Mouse (Mus musculus) myocyte (in vitro differentiated cells): ENCODE results near the gene Slc25a10. TPM values are rescaled to one million over a fixed set of nuclear protein-coding genes. Genes with fewer than 3 reads are reported as not detected.

Experiments used
- H3K27me3 ChIP-seq: one replicate; pipeline ENCODE4 v1.6.1; 2011; ENCODE audit not compliant: control insufficient read depth, insufficient read depth, insufficient read length
- H3K36me3 ChIP-seq: one replicate; pipeline ENCODE4 v1.6.1; 2011; ENCODE audit not compliant: control insufficient read depth, insufficient read depth
- H3K4me2 ChIP-seq: one replicate; pipeline ENCODE4 v1.6.1; 2011; ENCODE audit warnings: low read depth, control low read depth
- H3K4me3 ChIP-seq: one replicate; pipeline ENCODE4 v1.5.1; 2011; ENCODE audit warnings: mild to moderate bottlenecking, control low read depth, moderate library complexity
- H3K79me2 ChIP-seq: one replicate; pipeline ENCODE4 v1.6.1; 2011; ENCODE audit not compliant: control insufficient read depth, insufficient read depth
- H3ac ChIP-seq: one replicate; pipeline ENCODE4 v1.6.1; 2011; ENCODE audit not compliant: control insufficient read depth, insufficient read length
- CEBPB ChIP-seq: IDR thresholded peaks from 2 replicates; pipeline ENCODE4 v1.6.1; 2011; ENCODE audit warnings: mild to moderate bottlenecking, moderate library complexity; ENCODE audit not compliant: poor library complexity, insufficient read depth, severe bottlenecking
- E2F4 ChIP-seq: IDR thresholded peaks from one replicate; pipeline ENCODE4 v1.6.1; 2011; ENCODE audit warnings: mild to moderate bottlenecking, control low read depth, moderate library complexity; ENCODE audit not compliant: insufficient read depth
- MAX ChIP-seq: IDR thresholded peaks from one replicate; pipeline ENCODE4 v1.6.1; 2011; ENCODE audit warnings: low read depth, mild to moderate bottlenecking, control low read depth
- MYOD1 ChIP-seq, 3 experiments: IDR thresholded peaks; one replicate each; pipeline ENCODE4 v1.6.1; 2011; ENCODE audit warnings: control low read depth in 2 of 3, low read depth in 2 of 3, mild to moderate bottlenecking in 2 of 3, moderate library complexity in 1 of 3; ENCODE audit not compliant: insufficient read length in 2 of 3, control insufficient read depth in 1 of 3
- MYOG ChIP-seq, 3 experiments: IDR thresholded peaks; one replicate each; pipeline ENCODE4 v1.6.1; 2011; ENCODE audit warnings: control low read depth in 2 of 3, low read depth in 2 of 3, mild to moderate bottlenecking in 2 of 3; ENCODE audit not compliant: insufficient read length in 2 of 3, control insufficient read depth in 1 of 3, insufficient read depth in 1 of 3
- POLR2A ChIP-seq: IDR thresholded peaks from one replicate; pipeline ENCODE4 v1.6.1; 2011; ENCODE audit warnings: low read depth, mild to moderate bottlenecking, control low read depth, moderate library complexity; ENCODE audit not compliant: insufficient read length
- POLR2AphosphoS2 ChIP-seq: IDR thresholded peaks from one replicate; pipeline ENCODE4 v1.6.1; 2011; ENCODE audit warnings: low read depth, control low read depth; ENCODE audit not compliant: insufficient read length
- REST ChIP-seq: IDR thresholded peaks from one replicate; pipeline ENCODE4 v1.6.1; 2011; ENCODE audit warnings: mild to moderate bottlenecking, control low read depth, moderate library complexity; ENCODE audit not compliant: insufficient read depth, insufficient read length
- SRF ChIP-seq: IDR thresholded peaks from one replicate; pipeline ENCODE4 v1.6.1; 2011; ENCODE audit warnings: low read depth; ENCODE audit not compliant: control insufficient read depth, insufficient read length
- TCF12 ChIP-seq: IDR thresholded peaks from one replicate; pipeline ENCODE4 v1.6.1; 2011; ENCODE audit warnings: mild to moderate bottlenecking, control low read depth; ENCODE audit not compliant: poor library complexity, insufficient read depth, severe bottlenecking
- TCF3 ChIP-seq: IDR thresholded peaks from one replicate; pipeline ENCODE4 v1.6.1; 2011; ENCODE audit warnings: low read depth, control low read depth; ENCODE audit not compliant: insufficient read length
- USF1 ChIP-seq: IDR thresholded peaks from one replicate; pipeline ENCODE4 v1.6.1; 2011; ENCODE audit warnings: low read depth, mild to moderate bottlenecking, control low read depth, moderate library complexity
- polyA plus RNA-seq: library from polyadenylated mRNA; unstranded; fragments of >200 nt; fragmentation: generic; extraction: Trizol; gene quantifications from one replicate; pipeline ENCODE4 v1.2.1, GENCODE M21; 2012; ENCODE audit warnings: missing spikeins

Slc25a10 gene
- polyA plus RNA-seq, 1 experiment = 43.8 TPM

DNA sequence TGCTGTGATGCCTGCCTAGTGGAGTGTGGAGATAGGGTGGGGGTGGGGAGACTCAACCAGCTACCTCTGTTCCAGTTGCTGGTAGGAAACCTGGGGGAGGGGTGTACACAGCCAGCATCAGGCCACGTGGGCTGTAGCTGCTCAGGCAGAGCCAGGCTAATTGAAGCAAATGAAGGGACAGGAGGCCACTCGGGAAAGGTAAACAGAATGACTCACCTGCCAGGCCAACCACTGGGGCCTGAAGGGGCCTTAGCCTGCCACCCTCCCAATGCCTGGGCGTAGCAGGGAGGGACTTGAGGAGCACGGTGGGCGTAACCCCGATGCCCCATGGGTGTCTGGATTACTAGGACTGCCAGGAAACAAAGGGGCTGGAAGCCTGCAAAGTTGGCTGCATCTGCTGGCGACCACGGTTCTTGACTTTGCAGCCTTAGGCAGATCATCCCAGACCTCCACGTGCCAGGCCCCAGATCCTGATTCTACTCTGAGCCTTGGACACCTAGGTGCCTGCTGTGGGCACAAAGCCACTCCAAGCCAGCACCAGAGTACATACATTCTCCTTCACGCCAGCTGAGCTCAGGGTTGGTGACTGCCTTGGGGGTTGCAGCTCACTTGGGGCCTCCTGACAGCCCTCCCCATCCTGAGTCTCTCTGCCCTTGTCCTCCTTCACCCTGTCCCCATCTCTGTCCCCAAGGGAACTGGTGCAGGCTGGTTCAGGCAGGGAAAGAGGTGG, 47.8 kb downstream of the Slc25a10 start:
- TF ChIP-seq MYOD1 (IDR thresholded peaks at IDR 0.05; ENCODE audit: control insufficient read depth in 1 of 3, insufficient read length in 2 of 3, low read depth in 2 of 3) (no peak), MAX (no peak), TCF3 (no peak), POLR2AphosphoS2 (peak; percentile 77), TCF12 (no peak), POLR2A (no peak)
- Histone ChIP-seq H3K27me3 (peaks cover 29% of the 10 kb centered on the region), H3K79me2 (no peaks in the 10 kb centered on the region), H3ac (no peak overlapping the region), H3K4me3 (no peak overlapping the region), H3K36me3 (peaks cover 9% of the 10 kb centered on the region), H3K4me2 (no peak overlapping the region)

DNA sequence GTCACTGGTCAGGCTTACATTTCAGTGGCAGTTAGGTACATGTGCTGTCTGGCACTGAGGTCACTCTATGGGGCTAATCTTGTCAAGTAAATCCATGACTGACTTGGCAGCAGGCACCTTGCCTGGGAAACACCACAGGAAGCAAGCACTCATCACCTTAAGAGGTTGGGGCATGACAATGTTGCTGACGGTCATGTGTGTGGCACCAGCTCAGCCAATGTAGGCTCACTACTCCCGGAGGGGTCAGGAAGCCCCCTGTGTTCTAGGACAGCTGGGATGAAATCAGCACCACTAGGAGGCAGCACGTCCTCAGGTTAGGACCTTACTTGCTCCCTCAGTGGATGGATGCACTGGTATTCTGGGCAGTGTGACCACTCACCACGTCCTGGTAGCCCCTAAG, 50.3 kb downstream of the Slc25a10 start:
- Histone ChIP-seq H3ac (no peak overlapping the region), H3K4me3 (no peak overlapping the region), H3K27me3 (peaks cover 7% of the 10 kb centered on the region), H3K4me2 (no peak overlapping the region), H3K79me2 (peaks cover 12% of the 10 kb centered on the region), H3K36me3 (peaks cover 9% of the 10 kb centered on the region)
- TF ChIP-seq E2F4 (no peak), USF1 (no peak), REST (no peak), POLR2AphosphoS2 (peak; percentile 78), MAX (no peak)

DNA sequence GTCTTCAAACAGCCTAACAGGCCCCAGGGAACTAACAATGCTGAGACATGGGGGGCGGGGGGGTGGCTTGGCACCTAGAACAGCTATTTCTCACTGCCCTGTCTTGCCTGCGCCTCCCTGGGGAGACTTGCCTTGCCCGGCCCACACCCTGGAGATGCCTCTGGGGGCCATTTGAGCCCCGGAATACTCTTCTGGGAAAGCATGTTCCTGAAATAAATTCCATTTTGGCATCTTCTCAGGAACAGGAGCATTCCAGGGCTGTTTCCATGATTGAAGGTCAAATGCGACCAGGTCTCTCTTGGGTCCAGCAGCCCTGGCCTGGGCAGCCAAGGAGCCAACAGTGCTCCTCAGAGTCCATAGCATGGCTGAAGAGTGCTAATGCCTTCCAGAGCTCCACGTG, 50.7 kb downstream of the Slc25a10 start:
- Histone ChIP-seq H3K4me3 (no peak overlapping the region), H3K79me2 (peaks cover 16% of the 10 kb centered on the region), H3K27me3 (peaks cover 3% of the 10 kb centered on the region), H3ac (no peak overlapping the region), H3K36me3 (peaks cover 9% of the 10 kb centered on the region), H3K4me2 (no peak overlapping the region)
- TF ChIP-seq POLR2A (no peak), USF1 (no peak), TCF3 (no peak), POLR2AphosphoS2 (no peak), E2F4 (no peak), MYOD1 (IDR thresholded peaks at IDR 0.05; ENCODE audit: control insufficient read depth in 1 of 3, insufficient read length in 2 of 3, low read depth in 2 of 3) (no peak), TCF12 (no peak), CEBPB (no peak)

DNA sequence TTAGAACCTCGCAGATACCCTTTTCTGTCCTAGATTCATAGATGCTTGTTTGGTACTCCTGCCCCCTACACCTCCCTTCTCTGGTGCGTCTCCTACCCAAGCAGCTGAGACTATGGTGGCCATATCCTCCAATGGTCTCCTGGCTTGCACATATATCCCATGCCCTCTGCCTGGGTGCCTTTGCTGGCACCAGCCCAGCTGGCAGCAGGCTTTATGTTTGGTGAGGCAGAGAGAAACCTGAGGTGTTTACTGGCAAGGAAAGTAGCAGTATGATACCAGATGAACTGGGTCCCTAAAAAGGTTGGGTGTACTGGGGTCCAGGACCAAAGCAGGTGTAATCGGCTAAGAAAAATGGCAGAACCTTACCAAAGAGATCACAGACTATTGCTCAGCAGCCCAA, 54.3 kb downstream of the Slc25a10 start:
- TF ChIP-seq CEBPB (no peak), MYOD1 (IDR thresholded peaks at IDR 0.05; ENCODE audit: control insufficient read depth in 1 of 3, insufficient read length in 2 of 3, low read depth in 2 of 3) (no peak), POLR2AphosphoS2 (no peak), POLR2A (no peak), REST (no peak), TCF3 (no peak)
- H3K36me3 ChIP-seq = peaks cover 9% of the 10 kb centered on the region
- H3K27me3 ChIP-seq = no peaks in the 10 kb centered on the region
- H3K4me3 ChIP-seq = no peak overlapping the region
- H3K4me2 ChIP-seq = no peak overlapping the region
- peaks cover 33% of the 10 kb centered on the region for H3K79me2 ChIP-seq
- no peak overlapping the region for H3ac ChIP-seq

DNA sequence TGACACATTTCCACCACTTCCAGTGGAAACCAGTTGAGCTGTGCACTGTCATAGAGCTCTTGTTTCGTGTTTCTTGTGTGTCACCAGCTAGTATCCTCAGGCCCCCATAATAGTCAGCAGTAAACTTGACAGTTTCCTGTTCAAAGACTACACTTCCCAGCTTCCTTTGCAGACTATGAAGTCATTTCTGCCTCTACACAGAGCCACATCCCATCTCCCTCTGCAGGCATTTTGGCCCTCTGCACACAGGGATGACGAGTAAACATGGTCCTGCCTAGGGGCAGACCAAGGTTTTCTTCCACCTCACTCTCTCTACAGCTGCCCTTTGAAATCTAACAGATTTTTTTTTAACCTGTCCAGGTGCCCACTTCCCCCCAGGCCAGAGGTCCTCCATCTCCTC, 55.8 kb downstream of the Slc25a10 start:
- H3K36me3 ChIP-seq = peaks cover 9% of the 10 kb centered on the region
- H3ac ChIP-seq = no peak overlapping the region
- H3K4me2 ChIP-seq = peak overlapping the region; percentile 77
- peaks cover 33% of the 10 kb centered on the region for H3K79me2 ChIP-seq
- TF ChIP-seq MYOD1 (IDR thresholded peaks at IDR 0.05; ENCODE audit: control insufficient read depth in 1 of 3, insufficient read length in 2 of 3, low read depth in 2 of 3) = no peak
- no peak for TF ChIP-seq SRF
- no peak for TF ChIP-seq REST
- TF ChIP-seq E2F4 = no peak
- no peak for TF ChIP-seq TCF3
- TF ChIP-seq MAX = no peak
- no peak for TF ChIP-seq CEBPB
- no peak for TF ChIP-seq MYOG (IDR thresholded peaks at IDR 0.05; ENCODE audit: control insufficient read depth in 1 of 3, insufficient read depth in 1 of 3, insufficient read length in 2 of 3, low read depth in 2 of 3)
- no peak for TF ChIP-seq USF1
- TF ChIP-seq TCF12 = no peak
- TF ChIP-seq POLR2AphosphoS2 = no peak
- no peak for TF ChIP-seq POLR2A
- H3K4me3 ChIP-seq = no peak overlapping the region
- no peaks in the 10 kb centered on the region for H3K27me3 ChIP-seq
